Mouse (Mus musculus): ENCODE results near the gene Aanat. TPM values are rescaled to one million over a fixed set of nuclear protein-coding genes. Genes with fewer than 3 reads are reported as not detected.

The Aanat gene
- polyA plus RNA-seq, 1 experiment from 2014 or later, result not detected

DNA sequence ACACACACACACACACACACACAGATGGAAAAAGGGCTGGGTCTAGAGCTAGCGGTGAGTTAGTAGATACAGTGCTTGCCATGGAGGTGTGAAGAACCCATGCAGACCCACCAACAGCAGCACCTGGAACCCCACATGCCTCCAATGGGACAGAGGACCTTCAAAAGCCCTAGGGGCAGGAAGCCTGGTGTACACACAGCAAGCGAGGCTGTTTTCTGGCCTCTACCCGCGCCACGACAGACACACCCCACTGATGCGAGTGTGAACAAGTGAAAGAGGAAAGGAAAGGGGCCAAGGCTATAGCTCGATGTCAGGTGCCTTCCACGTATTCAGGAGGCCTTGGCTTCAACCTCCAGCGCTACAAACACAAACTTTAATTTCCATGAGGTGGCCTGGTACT lies 25.7 kb downstream of the Aanat start:
- Histone ChIP-seq H3K9me3 (ENCODE audit: control insufficient read depth, low read length) (no peaks in the 10 kb centered on the region), H3K4me1 (ENCODE audit: control insufficient read depth, insufficient read depth, low read length) (no peaks in the 10 kb centered on the region), H3K36me3 (ENCODE audit: control insufficient read depth, insufficient read depth, low read length) (no peaks in the 10 kb centered on the region), H3K27me3 (ENCODE audit: control insufficient read depth, insufficient read depth, low read length) (no peaks in the 10 kb centered on the region), H3K4me3 (ENCODE audit: low read depth, low read length) (no peak overlapping the region), H3K27ac (ENCODE audit: low read depth, low read length) (no peak overlapping the region), H3K4me2 (no peak overlapping the region), H3K9ac (ENCODE audit: low read length) (no peak overlapping the region)
- WGBS, result 92% methylated on average over 9 of the region's 9 CpGs
- ATAC-seq (ENCODE audit: low FRiP score) (no peak), DNase-seq (ENCODE audit: low spot score, missing footprints) (no peak)

DNA sequence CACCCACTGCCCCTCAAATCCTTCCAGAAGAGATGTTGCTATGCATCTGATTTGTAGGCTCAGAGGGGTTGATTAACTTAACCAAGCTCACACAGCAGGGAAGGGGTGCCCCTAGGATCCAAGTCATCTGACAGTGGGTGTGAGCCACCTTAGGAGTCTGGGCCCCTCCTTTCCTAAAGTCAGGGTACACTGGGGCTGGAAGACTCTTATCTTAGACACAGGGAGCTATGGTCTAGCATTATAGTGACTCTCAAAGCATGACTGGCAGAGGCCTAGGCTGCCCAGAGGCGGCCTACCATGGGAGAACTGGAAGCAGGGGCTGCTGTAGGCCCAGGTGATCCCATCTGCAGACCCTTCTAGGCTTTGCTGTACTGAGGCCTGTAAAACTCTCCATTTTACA lies 26.3 kb downstream of the Aanat start:
- Histone ChIP-seq H3K27me3 (ENCODE audit: control insufficient read depth, insufficient read depth, low read length) (no peaks in the 10 kb centered on the region), H3K9ac (ENCODE audit: low read length) (no peak overlapping the region), H3K36me3 (ENCODE audit: control insufficient read depth, insufficient read depth, low read length) (no peaks in the 10 kb centered on the region), H3K4me2 (no peak overlapping the region), H3K4me1 (ENCODE audit: control insufficient read depth, insufficient read depth, low read length) (no peaks in the 10 kb centered on the region), H3K9me3 (ENCODE audit: control insufficient read depth, low read length) (no peaks in the 10 kb centered on the region), H3K27ac (ENCODE audit: low read depth, low read length) (no peak overlapping the region), H3K4me3 (ENCODE audit: low read depth, low read length) (no peak overlapping the region)
- ATAC-seq (ENCODE audit: low FRiP score) (no peak), DNase-seq (ENCODE audit: low spot score, missing footprints) (no peak)
- WGBS, result 82% methylated on average over 1 of the region's 1 CpGs

DNA sequence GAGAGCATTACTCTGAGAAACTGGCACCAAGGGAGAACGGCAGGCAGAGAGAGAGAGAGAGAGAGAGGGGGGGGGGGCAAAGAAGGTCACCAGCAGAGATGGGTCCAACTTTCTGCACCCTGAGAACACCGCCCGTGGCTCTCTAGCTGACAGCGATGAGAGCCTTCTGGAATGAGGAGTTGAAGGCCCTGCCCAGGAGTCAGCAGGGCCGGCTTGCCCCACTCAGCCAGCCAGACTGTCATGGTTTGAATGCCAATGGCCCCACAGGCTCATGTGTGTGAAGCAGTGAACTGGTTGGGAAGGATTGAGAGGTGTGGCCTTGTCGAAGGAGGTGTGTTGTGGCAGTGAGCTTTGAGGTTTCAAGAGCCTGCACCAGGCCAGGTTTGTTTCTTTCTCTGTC lies 27.0 kb downstream of the Aanat start:
- Histone ChIP-seq H3K9ac (ENCODE audit: low read length) (no peak overlapping the region), H3K4me1 (ENCODE audit: control insufficient read depth, insufficient read depth, low read length) (no peaks in the 10 kb centered on the region), H3K4me2 (no peak overlapping the region), H3K27ac (ENCODE audit: low read depth, low read length) (no peak overlapping the region), H3K9me3 (ENCODE audit: control insufficient read depth, low read length) (no peaks in the 10 kb centered on the region), H3K27me3 (ENCODE audit: control insufficient read depth, insufficient read depth, low read length) (no peaks in the 10 kb centered on the region), H3K36me3 (ENCODE audit: control insufficient read depth, insufficient read depth, low read length) (no peaks in the 10 kb centered on the region), H3K4me3 (ENCODE audit: low read depth, low read length) (no peak overlapping the region)
- ATAC-seq (ENCODE audit: low FRiP score) (no peak), DNase-seq (ENCODE audit: low spot score, missing footprints) (no peak)
- 92% methylated on average over 6 of the region's 6 CpGs for WGBS

DNA sequence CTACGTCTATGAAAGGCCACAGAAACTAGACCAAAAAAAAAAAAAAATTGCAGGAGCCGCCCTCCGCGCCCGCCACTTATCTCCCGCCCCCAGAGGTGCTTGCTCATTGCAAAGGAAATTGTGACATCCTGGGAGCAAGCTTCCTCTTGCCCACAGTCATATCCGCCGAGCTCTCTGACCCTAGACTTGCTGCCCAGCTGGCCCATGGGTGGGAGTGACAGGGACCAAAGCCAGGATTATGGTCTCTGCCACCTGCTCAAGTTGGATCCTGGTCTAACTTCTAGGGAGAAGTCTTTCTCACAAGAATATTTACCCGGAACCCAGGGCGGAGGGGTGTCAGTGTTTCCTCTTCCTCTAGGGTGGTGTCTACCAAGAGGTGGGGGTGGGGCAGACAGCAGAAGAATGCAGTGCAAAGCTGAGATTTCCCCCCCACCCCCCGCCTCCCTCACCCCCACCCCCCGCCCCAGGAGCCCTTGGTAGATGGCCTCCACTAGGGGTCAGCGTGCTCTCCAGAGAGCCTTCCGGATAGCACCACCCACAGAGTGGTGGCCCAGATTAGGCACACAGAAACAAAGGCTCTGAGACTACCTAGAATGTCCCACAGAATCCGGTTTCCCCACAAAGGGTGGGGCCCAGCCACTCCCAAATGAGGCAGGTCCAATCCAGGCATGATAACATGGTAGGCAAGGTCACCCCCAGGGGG lies 29.7 kb downstream of the Aanat start:
- H3K9me3 ChIP-seq (ENCODE audit: control insufficient read depth, low read length), result no peaks in the 10 kb centered on the region
- no peak overlapping the region for H3K27ac ChIP-seq (ENCODE audit: low read depth, low read length)
- 0 out of 2 replicates have a peak, but pooled peaks cover 2% of the 10 kb centered on the region for H3K4me1 ChIP-seq (ENCODE audit: control insufficient read depth, insufficient read depth, low read length)
- H3K4me2 ChIP-seq, result no peak overlapping the region
- DNase-seq (ENCODE audit: low spot score, missing footprints) (no peak), ATAC-seq (ENCODE audit: low FRiP score) (no peak)
- no peak overlapping the region for H3K4me3 ChIP-seq (ENCODE audit: low read depth, low read length)
- no peaks in the 10 kb centered on the region for H3K27me3 ChIP-seq (ENCODE audit: control insufficient read depth, insufficient read depth, low read length)
- no peaks in the 10 kb centered on the region for H3K36me3 ChIP-seq (ENCODE audit: control insufficient read depth, insufficient read depth, low read length)
- 49% methylated on average over 15 of the region's 15 CpGs for WGBS
- no peak overlapping the region for H3K9ac ChIP-seq (ENCODE audit: low read length)

DNA sequence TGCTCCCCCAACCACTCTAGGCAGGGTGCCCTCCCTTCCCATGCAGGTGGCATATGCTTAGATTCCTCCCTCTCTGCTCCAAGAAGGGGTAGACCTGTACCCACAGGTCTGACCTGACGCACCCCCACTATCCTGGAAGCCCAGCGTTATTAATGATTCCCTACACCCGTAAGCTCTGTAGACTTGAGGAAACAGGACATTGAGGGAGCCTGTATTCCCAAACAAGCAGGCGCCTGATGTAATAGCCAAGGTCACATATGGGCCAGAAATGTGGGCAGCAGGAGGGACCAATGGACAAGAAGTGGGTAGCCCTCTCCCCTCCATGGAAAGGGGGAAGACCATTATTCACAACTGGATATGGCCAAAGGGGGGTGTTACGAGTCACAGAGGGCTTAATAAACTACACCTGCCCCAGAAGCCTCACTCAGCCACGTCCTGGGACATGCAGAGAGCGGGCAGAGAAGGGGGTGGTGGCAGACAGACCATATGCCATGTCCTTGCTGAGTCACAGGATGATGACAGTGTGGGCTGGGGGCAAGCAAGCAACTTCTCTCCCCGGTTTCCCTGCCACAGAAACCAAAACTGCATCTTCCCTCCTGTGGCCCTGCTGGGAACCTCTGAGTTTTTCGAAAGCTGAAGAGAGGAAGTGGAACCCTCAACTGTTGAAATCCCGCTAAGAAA lies 30.3 kb downstream of the Aanat start:
- Histone ChIP-seq H3K36me3 (ENCODE audit: control insufficient read depth, insufficient read depth, low read length) (no peaks in the 10 kb centered on the region), H3K27ac (ENCODE audit: low read depth, low read length) (no peak overlapping the region), H3K27me3 (ENCODE audit: control insufficient read depth, insufficient read depth, low read length) (no peaks in the 10 kb centered on the region), H3K4me3 (ENCODE audit: low read depth, low read length) (no peak overlapping the region), H3K4me2 (no peak overlapping the region), H3K9ac (ENCODE audit: low read length) (no peak overlapping the region), H3K4me1 (ENCODE audit: control insufficient read depth, insufficient read depth, low read length) (0 out of 2 replicates have a peak, but pooled peaks cover 2% of the 10 kb centered on the region), H3K9me3 (ENCODE audit: control insufficient read depth, low read length) (no peaks in the 10 kb centered on the region)
- 80% methylated on average over 10 of the region's 10 CpGs for WGBS
- DNase-seq (ENCODE audit: low spot score, missing footprints), result no peak
- ATAC-seq (ENCODE audit: low FRiP score), result no peak

DNA sequence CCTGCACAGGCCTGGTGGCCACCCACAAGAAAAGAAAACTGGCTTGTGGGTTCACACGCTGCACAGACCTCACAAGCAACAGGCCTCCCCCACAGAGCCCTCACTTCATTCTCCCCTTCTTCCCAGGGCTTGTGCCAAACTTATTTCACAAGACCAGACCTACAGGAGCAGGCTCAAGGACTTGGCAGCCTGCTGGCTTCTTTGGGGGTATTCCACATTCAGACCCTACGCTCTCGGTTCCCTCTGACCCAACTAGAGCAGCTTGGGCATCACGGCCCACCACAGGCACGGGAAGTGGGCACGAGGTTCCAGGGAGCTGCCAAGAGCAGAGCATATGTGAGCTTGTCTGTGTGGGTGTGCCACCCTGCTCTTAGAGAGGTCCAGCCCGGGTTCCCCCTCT lies 31.4 kb downstream of the Aanat start:
- H3K27me3 ChIP-seq (ENCODE audit: control insufficient read depth, insufficient read depth, low read length), result peaks cover 3% of the 10 kb centered on the region
- DNase-seq (ENCODE audit: low spot score, missing footprints), result no peak
- WGBS, result 92% methylated on average over 7 of the region's 7 CpGs
- H3K4me1 ChIP-seq (ENCODE audit: control insufficient read depth, insufficient read depth, low read length), result 0 out of 2 replicates have a peak, but pooled peaks cover 2% of the 10 kb centered on the region
- H3K4me3 ChIP-seq (ENCODE audit: low read depth, low read length), result no peak overlapping the region
- no peak overlapping the region for H3K4me2 ChIP-seq
- H3K36me3 ChIP-seq (ENCODE audit: control insufficient read depth, insufficient read depth, low read length), result no peaks in the 10 kb centered on the region
- no peak overlapping the region for H3K27ac ChIP-seq (ENCODE audit: low read depth, low read length)
- ATAC-seq (ENCODE audit: low FRiP score), result no peak
- no peaks in the 10 kb centered on the region for H3K9me3 ChIP-seq (ENCODE audit: control insufficient read depth, low read length)
- H3K9ac ChIP-seq (ENCODE audit: low read length), result no peak overlapping the region

DNA sequence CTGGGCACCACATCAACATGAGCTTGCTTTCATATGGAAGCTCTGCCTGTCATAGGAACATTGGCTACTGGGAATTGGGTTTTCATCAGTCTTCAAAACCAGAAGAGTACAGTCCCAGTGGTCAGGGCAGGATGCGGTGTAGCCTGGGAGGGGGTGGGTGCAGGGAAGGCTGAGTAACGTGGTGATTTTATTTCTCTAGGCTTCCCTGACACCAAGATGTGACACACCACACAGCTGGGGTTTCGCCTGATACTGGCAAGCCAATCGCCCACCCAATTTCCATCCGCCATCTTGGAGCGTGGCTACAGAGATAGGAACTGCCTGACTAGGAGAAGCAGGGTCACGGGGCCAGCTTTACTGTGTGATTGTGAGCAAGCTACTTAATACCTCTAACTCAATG lies 32.4 kb downstream of the Aanat start:
- ATAC-seq (ENCODE audit: low FRiP score) (no peak), DNase-seq (ENCODE audit: low spot score, missing footprints) (no peak)
- H3K4me1 ChIP-seq (ENCODE audit: control insufficient read depth, insufficient read depth, low read length), result peaks cover 5% of the 10 kb centered on the region; the same call in 1 of the 2 replicates
- no peak overlapping the region for H3K27ac ChIP-seq (ENCODE audit: low read depth, low read length)
- no peak overlapping the region for H3K9ac ChIP-seq (ENCODE audit: low read length)
- peaks cover 10% of the 10 kb centered on the region for H3K27me3 ChIP-seq (ENCODE audit: control insufficient read depth, insufficient read depth, low read length)
- H3K36me3 ChIP-seq (ENCODE audit: control insufficient read depth, insufficient read depth, low read length), result no peaks in the 10 kb centered on the region
- no peaks in the 10 kb centered on the region for H3K9me3 ChIP-seq (ENCODE audit: control insufficient read depth, low read length)
- WGBS, result 92% methylated on average over 7 of the region's 7 CpGs
- H3K4me2 ChIP-seq, result no peak overlapping the region
- no peak overlapping the region for H3K4me3 ChIP-seq (ENCODE audit: low read depth, low read length)

GRCm38 (mm10) chr11:116619156-116619555 lies 32.9 kb downstream of the Aanat start:
- 90% methylated on average over 7 of the region's 7 CpGs for WGBS
- Histone ChIP-seq H3K4me1 (ENCODE audit: control insufficient read depth, insufficient read depth, low read length) (peaks cover 7% of the 10 kb centered on the region; the same call in 1 of the 2 replicates), H3K9ac (ENCODE audit: low read length) (no peak overlapping the region), H3K27ac (ENCODE audit: low read depth, low read length) (no peak overlapping the region), H3K27me3 (ENCODE audit: control insufficient read depth, insufficient read depth, low read length) (peaks cover 15% of the 10 kb centered on the region), H3K4me2 (no peak overlapping the region), H3K36me3 (ENCODE audit: control insufficient read depth, insufficient read depth, low read length) (no peaks in the 10 kb centered on the region), H3K9me3 (ENCODE audit: control insufficient read depth, low read length) (no peaks in the 10 kb centered on the region), H3K4me3 (ENCODE audit: low read depth, low read length) (no peak overlapping the region)
- ATAC-seq (ENCODE audit: low FRiP score), result no peak
- DNase-seq (ENCODE audit: low spot score, missing footprints), result no peak

DNA sequence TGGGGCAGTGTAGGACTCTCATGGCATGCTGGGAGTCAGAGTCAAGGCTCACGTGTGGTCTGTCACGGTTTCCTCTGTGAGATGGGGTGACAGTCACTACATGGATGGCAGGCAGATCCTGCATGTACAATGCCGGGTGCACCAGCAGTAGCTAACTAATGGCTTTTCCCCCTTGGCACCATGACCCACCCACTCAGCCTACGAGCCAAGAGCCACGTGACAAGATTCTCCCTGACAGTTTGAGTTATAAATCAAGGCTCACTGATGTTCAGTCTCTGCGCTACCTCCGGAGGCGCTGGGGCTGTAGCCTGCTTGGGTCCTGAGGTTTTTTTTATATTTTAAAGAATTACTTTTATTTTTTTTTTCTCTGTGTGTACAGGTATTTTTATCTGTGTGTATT lies 33.3 kb downstream of the Aanat start:
- Histone ChIP-seq H3K36me3 (ENCODE audit: control insufficient read depth, insufficient read depth, low read length) (no peaks in the 10 kb centered on the region), H3K27me3 (ENCODE audit: control insufficient read depth, insufficient read depth, low read length) (peaks cover 18% of the 10 kb centered on the region), H3K4me1 (ENCODE audit: control insufficient read depth, insufficient read depth, low read length) (peaks cover 7% of the 10 kb centered on the region; the same call in 1 of the 2 replicates), H3K4me3 (ENCODE audit: low read depth, low read length) (no peak overlapping the region), H3K4me2 (no peak overlapping the region), H3K9ac (ENCODE audit: low read length) (no peak overlapping the region), H3K9me3 (ENCODE audit: control insufficient read depth, low read length) (no peaks in the 10 kb centered on the region), H3K27ac (ENCODE audit: low read depth, low read length) (no peak overlapping the region)
- no peak for ATAC-seq (ENCODE audit: low FRiP score)
- WGBS, result 88% methylated on average over 8 of the region's 8 CpGs
- DNase-seq (ENCODE audit: low spot score, missing footprints), result no peak
